Comparison of ENCODE assay signal across 8 mouse cellular contexts in the genomic region with DNA sequence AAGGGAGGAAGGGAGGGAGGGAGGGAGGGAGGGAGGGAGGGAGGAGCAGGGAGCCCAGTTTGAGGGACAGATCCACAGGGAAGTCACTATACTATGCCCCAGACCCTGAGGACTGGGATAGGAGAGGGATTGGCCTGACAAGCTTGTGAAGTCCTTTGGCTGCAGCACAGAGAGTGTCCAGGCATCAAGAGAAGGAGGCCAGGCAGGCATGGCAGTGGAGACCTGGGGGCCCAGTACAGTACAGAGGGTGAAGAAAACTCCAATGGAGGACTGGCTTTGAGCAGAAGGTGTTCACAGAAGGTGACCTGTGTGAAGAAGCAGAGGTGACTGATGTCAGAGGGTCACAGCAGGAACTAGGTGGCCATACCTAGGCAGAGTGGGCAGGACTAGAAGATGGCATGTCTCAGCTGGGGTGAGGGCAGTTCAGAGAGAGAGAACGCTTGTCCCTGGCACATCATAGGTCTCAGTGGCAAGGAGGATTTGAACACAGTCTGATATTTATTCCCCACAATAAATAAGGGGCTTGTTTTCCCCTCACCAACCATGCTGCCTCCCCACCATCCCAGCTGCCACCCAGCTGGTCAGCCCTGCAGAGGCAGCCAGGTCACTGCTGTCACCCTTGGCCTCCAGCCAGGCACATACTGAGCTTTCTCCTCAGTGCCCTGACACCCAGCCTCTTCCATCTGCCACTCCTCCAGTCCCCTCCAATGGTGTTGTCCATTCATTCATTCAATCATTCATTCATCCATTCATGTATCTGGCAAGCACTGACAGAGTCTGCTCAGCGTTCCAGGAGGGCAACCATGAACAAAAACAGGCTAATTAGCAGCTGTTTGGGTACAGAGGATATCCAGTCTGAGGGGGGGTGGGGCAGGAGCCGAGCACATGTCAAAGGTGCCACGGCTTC. TPM values are rescaled to one million over a fixed set of nuclear protein-coding genes. Genes with fewer than 3 reads are reported as not detected.
DNase-seq lines count a peak whose midpoint lies in the region; ATAC-seq and TF ChIP-seq lines count a peak whose summit lies in the region.

No protein-coding gene starts in this region.

- H3K27ac ChIP-seq in liver, postnatal 0 days (ENCODE audit: low read depth): no peak overlapping the region
- 0 out of 2 replicates have a peak overlapping the region, but pooled peaks have one; percentile 44 for H3K27ac ChIP-seq in forebrain, embryonic 10.5 days

- H3K4me1 ChIP-seq in liver, postnatal 0 days (ENCODE audit: insufficient read depth): no peaks in the 10 kb centered on the region
- peaks cover 15% of the 10 kb centered on the region for H3K4me1 ChIP-seq in forebrain, embryonic 10.5 days

- no peak overlapping the region for H3K4me3 ChIP-seq in liver, postnatal 0 days (ENCODE audit: low read depth, low read length)
- no peak overlapping the region for H3K4me3 ChIP-seq in forebrain, embryonic 10.5 days

- H3K27me3 ChIP-seq in liver, postnatal 0 days (ENCODE audit: insufficient read depth, low read length): no peaks in the 10 kb centered on the region
- no peaks in the 10 kb centered on the region for H3K27me3 ChIP-seq in forebrain, embryonic 10.5 days (ENCODE audit: poor library complexity, severe bottlenecking)

- H3K9me3 ChIP-seq in liver, postnatal 0 days (ENCODE audit: low read length): no peaks in the 10 kb centered on the region
- H3K9me3 ChIP-seq in forebrain, embryonic 10.5 days: no peaks in the 10 kb centered on the region

- DNase-seq in liver, postnatal 0 days: no peak
- DNase-seq in liver: no peak
- no peak for DNase-seq in forebrain, embryonic 10.5 days (ENCODE audit: extremely low spot score, low spot score)
- DNase-seq in kidney, postnatal 25 days: peak; percentile 37 to 62
- DNase-seq in lung, postnatal 36 days: peak; percentile 32
- no peak for DNase-seq in urinary bladder, adult 2 months (ENCODE audit: low spot score)
- no peak for DNase-seq in ovary, postnatal 14 days (ENCODE audit: low spot score)

- no peak overlapping the region for H3K4me2 ChIP-seq in liver, postnatal 0 days (ENCODE audit: low read depth, low read length)

- 63% methylated on average over 4 of the region's 4 CpGs for WGBS in liver, postnatal 0 days (ENCODE audit: insufficient replicate concordance)
- WGBS in forebrain, embryonic 10.5 days: 60% methylated on average over 4 of the region's 4 CpGs

- TF ChIP-seq CTCF in liver, postnatal 0 days (IDR thresholded peaks at IDR 0.05; ENCODE audit: low read depth): no peak

- H3K36me3 ChIP-seq in liver, postnatal 0 days (replicated peaks; ENCODE audit: insufficient read depth, low read length): no peaks in the 10 kb centered on the region
- H3K36me3 ChIP-seq in forebrain, embryonic 10.5 days (replicated peaks): no peaks in the 10 kb centered on the region

- peak; percentile 43; the same call in 1 of the 2 replicates for ATAC-seq in liver, postnatal 0 days
- ATAC-seq in erythroid progenitor cell, adult 5-6 weeks (replicated peaks; ENCODE audit: low FRiP score, poor library complexity, severe bottlenecking): no peak

- no peak overlapping the region for H3K9ac ChIP-seq in liver, postnatal 0 days (replicated peaks)

- no peak for TF ChIP-seq EP300 in liver, postnatal 0 days (IDR thresholded peaks at IDR 0.05; ENCODE audit: low read depth)

RNA-seq across cellular contexts. Expression of gene Rasgef1c, which starts 36.9 kb away (rescaled TPM):
- not detected in 2 replicates for polyA plus RNA-seq in liver, postnatal 0 days (2015; fragmentation: Nextera tagmentation; extraction: Ambion mirVana)
- 0.29 and 0.33 TPM in 2 replicates for polyA plus RNA-seq in forebrain, embryonic 10.5 days (2016; fragmentation: Nextera tagmentation; extraction: Ambion mirVana)
- total RNA-seq in erythroid progenitor cell, adult 5-6 weeks (2015; ENCODE audit: low replicate concordance): not detected in 2 replicates
- total RNA-seq in erythroid progenitor cell, adult 5-6 weeks (2017; ENCODE audit: low replicate concordance): 0.64 TPM in 1 of 2 replicates, not detected in the other
- polyA plus RNA-seq in urinary bladder, adult 2 months (2012; rRNA removed): 2.0 and 2.5 TPM in 2 replicates

Comparison
In these comparisons a context has a peak if more than half of its experiments do, and no peak if none do; other contexts are left out.
1. DNase-seq: peak in kidney, postnatal 25 days (2 of 2) and lung, postnatal 36 days (single experiment); none in liver, postnatal 0 days (single experiment), liver (single experiment), forebrain, embryonic 10.5 days (single experiment), urinary bladder, adult 2 months (single experiment) and ovary, postnatal 14 days (single experiment).